Mouse (Mus musculus) spleen, adult 2 months (tissue): ENCODE measurements at regions not wholly inside any gene's neighbourhood (a gene's known extent, or its start where the extent isn't known, plus 50 kb on each side); places are given as distances from the start of the nearest gene placed in this dataset.

Experiments
- CTCF ChIP-seq: fragments of 200-500 bp; IDR thresholded peaks from 2 replicates; pipeline ENCODE4 v1.5.1; 2011; ENCODE audit warnings: mild to moderate bottlenecking, inconsistent platforms; ENCODE audit not compliant: insufficient read depth, insufficient read length, insufficient replicate concordance; ENCODE audit errors: extremely low read depth
- POLR2A ChIP-seq: fragments of 200-500 bp; IDR thresholded peaks from 2 replicates; pipeline ENCODE4 v1.6.1; 2011; ENCODE audit warnings: low read depth, low read length, inconsistent platforms

DNA sequence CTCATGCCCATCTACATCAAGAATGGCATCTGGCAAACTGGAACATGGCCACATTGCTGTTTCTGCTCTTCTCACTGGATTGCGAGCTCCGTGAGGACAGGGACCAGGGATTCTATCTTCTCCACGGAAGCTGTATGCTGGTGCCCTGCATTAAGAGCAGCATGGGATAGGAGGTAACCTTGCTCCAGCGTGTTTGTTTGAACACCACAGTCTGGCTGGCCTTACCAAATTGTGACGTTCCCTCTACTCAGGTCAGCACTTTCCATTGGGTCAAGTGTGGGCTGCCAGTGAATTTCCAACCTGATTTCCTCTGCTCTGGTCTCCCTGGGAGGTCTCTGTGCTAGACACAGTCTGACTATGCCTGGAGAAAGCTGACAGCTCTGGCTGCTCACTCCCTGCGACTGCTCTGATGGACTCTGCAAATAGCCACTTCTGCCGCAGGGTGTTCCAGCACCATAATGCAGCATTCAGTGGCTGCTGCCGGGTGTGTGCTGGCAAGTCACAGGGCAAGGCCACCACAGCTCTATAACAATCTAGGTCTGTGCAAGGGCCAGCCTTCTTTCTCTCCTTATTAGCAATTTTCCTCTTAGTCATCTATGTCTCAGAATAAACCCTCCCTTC, 175.6 kb downstream of the Opa1 start:
- TF ChIP-seq POLR2A (no peak), CTCF (no peak)
